Mouse (Mus musculus) frontal cortex, postnatal 25 days (tissue): Measurements from ENCODE around the gene Dusp9.

ENCODE experiments used
- DNase-seq, 2 experiments: peaks; one replicate each; pipeline ENCODE4 v3.0.0; 2022; ENCODE audit warnings: low spot score in 2 of 2

Gene Dusp9

DNA sequence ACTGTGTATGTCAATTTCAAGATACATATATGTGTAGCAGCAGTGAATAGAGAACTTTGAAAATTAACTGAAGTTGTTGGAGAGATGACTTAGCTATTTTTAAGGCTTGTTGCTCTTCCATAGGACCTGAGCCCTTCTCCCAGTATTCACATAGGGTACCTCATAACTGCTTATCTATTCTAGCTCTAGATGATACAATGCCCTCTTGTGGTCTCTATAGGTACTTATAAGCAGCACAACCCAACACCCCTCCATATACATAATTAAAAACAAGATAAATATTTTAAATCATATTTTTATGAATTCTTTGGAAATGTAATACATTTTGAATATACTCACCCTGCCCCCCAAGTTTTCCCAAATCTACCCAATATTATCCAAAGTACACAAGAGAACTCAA, 23.9 kb downstream of the Dusp9 start:
- no peak for DNase-seq

DNA sequence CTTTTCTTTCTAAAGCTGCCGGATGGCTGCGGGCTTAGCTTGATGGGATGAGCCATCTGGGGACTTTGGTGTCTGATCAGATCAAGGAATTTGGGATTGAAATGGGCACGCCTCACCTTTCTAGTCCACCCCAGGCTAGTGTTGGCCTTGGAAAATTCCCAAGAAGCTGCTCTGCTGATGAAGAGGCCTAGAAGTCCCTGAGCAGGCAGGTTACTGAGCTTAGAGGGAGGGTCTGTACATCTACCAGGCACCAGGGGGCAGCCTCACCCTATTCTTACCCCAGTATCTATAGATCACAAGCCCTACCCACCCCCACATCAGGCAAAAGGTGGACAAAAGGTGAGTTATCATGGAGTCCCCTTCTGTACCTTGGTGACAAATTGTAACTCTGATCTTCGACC, 32.8 kb downstream of the Dusp9 start:
- no peak for DNase-seq

DNA sequence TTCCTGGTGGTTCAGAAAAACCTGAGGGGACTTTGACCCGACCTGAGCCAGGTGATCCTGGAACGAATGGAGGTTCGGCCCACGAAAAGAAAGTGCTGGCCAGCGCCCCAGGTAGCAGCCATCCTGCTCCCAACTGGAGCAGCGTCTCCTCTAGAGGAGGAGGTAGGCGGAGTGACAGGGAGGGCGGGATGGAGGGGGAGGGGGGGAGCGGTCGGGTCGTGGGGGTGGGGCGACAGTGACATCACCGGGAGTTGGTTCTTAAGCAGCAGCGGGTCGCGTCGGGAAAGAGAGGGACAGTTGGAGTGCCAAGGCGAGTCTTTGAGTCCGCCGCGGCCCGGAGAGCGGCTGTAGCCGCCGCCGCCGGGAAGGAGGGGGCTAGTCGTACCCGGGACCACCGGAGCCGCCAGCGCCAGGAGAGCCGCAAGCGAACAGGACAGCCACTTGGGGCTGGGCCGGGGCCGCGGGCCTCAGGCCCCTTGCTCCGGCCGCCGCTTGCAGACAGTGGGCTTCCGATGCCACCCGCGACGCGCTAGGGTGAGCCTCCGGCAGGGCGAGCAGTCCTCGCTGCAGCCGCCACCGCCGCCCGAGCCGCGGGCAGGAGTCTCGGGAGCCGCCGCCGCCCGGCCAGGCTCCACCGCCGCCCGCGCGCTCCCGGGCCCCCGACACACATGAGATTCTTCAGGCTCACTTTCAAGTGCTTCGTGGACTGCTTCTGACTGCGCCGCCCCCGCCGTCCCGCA, 33.8 kb downstream of the Dusp9 start, which contains the start of gene Slc6a8:
Gene Slc6a8, plus strand, starts transcription at position 272 of the 740 bp plus-strand sequence.
- no peak for DNase-seq

DNA sequence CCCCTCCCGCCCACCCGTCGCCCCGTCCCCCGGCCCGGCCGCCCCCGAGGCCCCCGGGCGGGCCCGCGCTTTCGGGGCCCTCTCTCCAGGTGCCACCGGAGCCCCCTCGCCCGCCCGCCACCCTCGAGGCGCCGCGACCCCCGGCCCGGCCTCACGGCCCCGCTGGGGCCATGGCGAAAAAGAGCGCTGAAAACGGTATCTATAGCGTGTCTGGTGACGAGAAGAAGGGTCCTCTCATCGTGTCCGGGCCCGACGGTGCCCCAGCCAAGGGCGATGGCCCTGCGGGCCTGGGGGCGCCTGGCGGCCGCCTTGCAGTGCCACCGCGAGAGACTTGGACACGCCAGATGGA, 34.4 kb downstream of the Dusp9 start:
- DNase-seq: no peak

GRCm38 (mm10) chrX:73673968-73674661, 34.9 kb downstream of the Dusp9 start:
- no peak for DNase-seq

- DNase-seq: no peak
Observed at GRCm38 (mm10) chrX:73675231-73675630, 36.0 kb downstream of the Dusp9 start.

- no peak for DNase-seq
Observed at GRCm38 (mm10) chrX:73676668-73677067, 37.4 kb downstream of the Dusp9 start.

- DNase-seq: no peak
Observed at GRCm38 (mm10) chrX:73684156-73684555, 44.9 kb downstream of the Dusp9 start.

DNA sequence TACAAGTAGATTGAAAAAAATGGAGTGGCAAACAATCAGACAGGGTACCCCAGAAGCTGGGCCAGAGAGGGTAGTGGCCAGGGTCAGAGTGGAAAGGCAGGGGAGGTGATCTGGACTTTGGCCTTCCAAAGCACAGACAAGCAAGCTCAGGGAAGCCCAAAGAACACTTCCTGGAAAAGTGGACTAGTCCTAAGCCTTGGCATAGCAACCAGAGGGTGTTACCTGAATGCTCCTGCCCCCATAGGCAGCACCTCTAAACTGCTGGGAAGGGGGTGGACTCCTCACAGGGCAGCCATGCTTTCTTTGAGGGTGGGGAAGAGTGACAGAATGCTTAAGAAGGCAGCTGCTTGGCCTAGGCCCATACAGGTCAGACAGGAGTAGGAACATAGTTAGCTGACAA, 45.8 kb downstream of the Dusp9 start:
- DNase-seq: no peak

DNA sequence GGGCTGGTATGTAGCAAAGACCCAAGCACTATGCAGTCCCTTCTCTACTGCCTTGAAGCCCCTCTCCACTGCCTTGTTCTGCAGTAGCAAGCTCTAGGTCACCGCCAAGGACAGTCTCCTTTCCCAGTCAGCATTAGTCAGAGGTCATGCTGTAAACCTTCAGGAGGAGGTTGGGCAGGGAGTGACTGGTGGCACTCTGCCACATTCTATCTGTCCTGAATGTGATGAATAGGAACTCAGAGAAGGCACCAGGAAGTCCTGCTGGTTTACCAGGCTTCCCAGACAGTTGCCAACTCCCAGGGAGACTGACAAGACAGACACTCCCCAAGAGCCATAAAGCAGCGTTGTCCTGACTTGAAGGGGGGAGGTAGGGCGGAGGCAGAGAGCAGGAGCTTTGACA, 46.4 kb downstream of the Dusp9 start:
- no peak for DNase-seq

DNA sequence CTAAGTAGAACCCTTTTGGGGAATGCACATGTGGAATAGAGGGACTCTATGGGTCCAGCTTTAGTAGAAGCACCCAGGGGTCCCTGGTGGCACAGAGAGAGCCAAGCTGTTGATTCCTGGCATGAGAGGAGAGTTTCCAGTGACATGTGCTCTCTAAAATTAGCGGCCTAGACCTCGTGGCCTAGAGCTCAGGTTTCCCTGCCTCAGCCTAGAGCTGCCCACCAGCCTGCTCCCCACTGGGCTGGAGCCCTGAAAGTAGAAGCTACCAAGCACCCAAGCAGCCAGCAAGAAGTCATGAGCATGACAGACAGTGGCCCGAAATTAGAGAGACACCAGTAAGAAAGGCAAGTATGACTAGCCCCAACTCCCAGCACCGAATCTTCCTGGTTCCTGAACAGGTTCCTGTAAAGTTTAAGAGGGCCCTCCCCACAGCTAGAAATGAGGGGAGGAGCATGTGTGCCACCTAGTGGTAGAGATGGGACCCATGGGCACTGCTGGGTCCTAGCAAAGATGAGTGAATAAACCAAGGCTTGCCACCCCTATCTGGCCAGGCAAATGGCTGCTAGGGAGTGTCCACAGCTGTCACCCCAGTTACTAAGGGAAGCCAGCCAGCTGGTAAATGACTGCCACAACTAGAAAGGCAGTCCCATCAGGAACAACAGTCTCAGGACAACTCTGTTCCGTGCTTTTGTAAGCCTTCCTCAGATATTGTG, 51.9 kb downstream of the Dusp9 start:
- DNase-seq: no peak
